Mouse (Mus musculus): ENCODE data around the gene Hgfac.

The Hgfac gene

DNA sequence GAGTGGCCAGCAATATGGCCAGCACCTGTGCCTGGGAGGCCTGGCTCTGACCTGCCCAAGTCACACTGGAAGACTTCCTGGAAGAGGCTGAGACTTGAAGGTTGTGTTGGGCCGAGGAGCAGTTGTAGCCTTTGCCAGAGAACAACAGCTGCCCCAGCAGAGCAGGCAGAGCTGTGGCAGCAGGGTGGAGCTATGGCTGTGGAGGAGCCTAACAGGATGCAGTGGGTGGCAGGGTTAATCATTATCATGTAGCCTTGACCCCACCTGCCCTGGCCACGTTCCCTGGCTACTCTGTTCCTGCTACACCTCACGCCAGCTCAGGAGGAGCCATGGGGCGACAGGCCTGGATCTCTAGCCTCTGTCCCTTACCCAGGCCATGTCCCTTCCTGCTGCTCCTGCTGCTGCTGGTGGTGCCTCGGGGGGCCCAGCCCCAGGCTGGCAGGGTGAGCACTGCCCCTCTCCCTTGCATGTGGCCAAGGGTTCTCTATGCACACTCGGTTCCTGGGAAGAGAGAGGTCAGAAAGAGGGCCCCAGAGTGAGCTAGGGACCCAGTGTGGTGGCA is at the start of gene Hgfac:
Gene Hgfac (plus strand): TSS at position 242 of the 562 bp plus-strand sequence.
- DNase-seq: peak; percentile 96

DNA sequence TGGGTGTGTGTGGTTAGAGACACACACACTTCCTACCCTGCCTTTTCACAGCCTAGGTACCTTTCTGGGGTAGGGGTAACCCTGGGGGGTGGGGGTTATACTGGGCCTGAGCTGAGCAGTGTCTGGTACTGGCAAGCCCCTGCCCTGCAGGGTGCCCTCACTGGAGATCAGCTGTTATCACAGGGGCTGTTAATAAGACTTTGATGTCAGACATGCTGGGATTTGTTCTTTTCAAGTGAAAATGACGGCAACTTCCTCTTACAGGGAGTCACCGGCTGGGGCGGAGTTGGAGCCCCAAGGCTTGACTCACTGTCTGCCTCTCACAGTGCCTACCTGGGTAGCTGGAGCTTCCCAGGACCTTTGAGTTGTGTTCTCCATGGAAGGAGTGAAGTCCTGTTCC is 42.6 kb upstream of the Hgfac start:
- DNase-seq: no peak

DNA sequence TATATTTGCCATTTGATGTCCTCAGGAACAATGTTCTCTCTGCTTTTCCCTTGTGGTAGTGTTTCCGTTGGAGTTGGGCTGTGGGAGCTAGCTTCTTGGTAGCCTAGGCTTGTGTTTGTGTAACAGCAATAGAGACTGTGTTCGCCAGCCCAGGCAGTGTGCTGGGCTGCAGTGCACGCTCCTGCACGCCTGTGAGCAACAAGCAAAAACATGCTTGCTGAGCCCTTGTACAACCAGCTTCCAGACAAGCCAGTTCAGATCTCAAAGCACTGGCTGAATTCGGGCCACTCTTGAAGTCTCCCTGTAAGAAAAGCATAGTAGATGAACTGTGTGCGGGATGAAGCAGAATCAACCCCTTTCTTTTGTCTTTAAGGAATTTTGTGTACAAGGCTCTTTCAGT is 42.0 kb upstream of the Hgfac start:
- DNase-seq: no peak

DNA sequence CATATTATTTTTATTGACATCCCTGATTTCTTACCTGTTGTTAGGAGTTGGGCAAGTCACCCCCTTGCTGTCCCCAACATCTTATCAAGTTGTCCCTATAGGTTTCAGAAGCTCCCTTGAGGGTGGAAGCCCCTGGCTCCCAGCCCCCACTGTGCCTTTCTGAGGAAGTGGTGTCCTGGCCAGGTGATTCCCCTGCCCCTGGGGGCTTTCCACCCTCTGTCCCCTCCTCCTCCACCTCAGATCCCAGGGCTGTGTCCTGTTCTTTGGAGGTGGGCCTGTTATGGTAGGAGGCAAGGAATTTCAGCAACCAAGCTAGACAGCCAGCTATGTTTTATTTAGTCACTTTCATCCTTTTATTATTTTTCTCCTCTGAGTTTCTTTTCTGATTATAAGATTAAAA is 41.0 kb upstream of the Hgfac start:
- DNase-seq: no peak

DNA sequence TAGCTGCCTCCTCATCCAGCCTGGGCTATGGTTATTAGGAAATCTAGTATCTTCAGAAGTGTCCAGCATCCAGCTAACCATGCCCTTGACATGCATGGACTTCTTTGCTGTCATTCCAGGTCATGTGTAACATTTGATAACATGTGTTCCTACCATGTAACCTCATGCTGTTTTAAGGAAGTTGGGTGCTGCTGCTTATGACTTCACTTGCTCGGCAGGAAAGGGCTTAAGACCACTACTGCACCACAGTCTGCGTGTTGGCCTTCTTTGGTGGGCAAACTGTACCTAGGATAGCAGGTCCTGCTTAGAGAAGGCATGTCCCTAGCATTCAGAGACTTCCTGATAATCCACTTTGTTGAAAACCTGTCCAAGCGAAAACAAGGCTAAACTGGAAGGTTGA is 40.2 kb upstream of the Hgfac start:
- no peak for DNase-seq

DNA sequence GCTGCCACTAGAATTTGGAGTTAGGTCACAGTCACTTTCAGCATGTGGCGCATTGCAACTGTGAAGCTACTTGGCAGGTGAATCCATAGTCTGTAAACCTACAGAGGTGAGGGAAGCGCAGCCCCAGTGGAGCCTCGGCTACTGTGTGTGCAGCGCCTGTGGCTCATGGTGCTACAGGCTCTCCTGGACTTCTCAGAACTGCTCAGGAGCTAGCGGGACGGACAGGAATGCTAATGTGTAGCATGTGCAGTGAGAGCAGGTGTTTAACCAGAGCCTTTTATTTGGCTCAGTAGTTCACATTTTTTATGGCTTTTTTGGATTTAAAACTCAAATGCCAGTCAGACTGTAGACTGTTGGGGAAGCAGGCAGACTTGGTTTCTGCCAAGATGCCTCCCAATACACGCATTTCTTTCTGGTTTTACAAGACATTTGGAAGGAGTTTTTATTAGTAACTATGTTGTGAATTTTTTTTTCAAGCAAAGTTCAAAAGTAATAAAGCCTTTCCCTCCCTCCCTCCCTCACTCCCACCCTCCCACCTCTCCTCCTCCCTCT is 37.6 kb upstream of the Hgfac start:
- no peak for DNase-seq

DNA sequence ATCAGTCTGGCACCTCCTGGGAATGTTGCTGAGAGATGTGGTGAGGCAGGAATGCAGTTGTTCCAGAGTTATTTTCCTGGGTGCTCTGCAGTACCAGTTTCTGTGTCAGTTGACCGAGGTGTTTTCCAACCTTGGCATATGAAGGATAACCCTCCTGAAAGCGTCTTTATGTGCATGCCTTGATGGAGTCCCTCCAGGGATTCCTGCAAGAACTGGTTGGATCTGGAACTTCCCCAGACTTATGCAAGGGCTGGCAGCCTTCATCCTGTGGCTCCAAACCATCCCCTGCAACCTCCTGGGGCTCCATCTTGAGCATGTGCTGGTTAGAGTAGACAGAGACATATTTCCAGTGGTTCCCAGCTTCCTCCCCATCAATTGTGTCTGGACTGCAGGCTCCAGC is 36.5 kb upstream of the Hgfac start:
- no peak for DNase-seq

DNA sequence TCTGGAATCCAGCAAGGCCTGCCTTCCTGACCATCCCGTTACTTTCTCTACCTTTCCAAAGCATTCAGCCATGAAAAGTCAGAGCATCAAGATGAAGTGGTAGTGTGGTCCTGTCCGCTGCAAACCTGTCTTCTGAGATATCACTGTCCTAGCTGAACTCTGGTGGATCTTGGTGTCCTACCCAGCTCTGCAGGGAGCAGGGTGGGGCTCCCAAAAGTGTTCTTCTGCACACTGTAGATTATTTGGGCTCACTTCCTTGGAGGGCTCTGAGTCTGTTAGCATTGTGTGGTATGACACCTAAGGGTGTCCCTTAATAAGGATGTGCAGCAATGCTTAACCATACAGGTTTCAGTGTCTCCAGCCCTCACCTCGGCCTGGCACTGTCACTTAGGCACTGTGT is 35.6 kb upstream of the Hgfac start:
- DNase-seq: no peak

DNA sequence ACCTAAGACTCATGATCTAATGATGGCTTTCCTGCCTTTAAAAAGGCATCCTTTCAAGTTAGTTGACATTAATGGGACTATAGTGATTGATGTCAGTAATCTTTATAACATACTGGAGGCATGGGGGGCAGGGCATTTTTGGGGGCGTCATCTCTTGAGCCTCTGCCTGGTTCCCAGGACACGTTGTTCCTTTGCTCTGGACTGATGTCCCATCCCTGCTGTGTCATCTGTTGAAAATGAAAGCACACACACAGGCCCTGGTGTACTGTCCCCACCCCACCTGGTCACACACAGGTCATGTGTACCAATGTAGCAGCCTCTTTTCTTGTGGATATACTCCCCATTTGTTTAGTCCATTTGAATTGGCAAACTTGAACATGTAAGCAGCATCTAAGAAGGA is 34.7 kb upstream of the Hgfac start:
- no peak for DNase-seq

DNA sequence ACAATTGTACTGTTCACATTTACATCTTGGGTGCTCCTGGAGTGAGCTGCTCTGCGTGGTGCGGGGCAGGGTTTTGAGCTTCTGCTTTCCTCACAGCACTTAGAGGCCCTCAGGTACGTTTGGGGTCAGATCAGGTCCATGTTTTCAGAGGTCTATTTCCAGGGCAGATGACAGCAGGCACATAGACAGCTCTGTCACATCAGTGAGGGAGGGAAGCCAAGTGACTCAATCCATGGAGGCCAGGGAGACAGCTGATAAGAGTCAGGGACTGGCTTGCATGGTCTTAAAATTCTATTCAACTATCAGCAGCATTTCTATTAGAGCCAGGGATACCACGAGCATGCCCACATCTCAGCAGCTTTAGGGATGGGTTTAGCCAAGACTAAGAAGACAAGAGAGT is 32.1 kb upstream of the Hgfac start:
- no peak for DNase-seq

DNA sequence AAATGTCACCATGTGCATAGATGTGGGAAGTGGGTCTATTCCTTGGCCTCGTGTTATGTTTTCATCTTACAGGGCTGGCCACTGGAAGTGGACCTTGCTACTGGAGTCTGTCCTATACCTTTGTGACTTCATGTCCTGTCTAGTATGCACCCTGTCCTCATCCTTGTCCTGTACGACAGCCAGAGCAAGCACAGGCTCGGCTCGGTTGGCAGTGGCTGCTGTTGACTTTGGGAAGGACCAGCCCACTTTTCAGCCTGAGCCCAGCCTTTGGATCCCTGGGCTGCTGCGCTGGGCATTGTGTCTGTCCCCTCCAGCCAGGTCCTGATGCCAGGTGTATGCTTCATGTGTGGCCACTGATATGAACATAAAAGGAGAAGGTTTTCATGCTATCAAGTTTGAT is 30.7 kb upstream of the Hgfac start:
- no peak for DNase-seq

DNA sequence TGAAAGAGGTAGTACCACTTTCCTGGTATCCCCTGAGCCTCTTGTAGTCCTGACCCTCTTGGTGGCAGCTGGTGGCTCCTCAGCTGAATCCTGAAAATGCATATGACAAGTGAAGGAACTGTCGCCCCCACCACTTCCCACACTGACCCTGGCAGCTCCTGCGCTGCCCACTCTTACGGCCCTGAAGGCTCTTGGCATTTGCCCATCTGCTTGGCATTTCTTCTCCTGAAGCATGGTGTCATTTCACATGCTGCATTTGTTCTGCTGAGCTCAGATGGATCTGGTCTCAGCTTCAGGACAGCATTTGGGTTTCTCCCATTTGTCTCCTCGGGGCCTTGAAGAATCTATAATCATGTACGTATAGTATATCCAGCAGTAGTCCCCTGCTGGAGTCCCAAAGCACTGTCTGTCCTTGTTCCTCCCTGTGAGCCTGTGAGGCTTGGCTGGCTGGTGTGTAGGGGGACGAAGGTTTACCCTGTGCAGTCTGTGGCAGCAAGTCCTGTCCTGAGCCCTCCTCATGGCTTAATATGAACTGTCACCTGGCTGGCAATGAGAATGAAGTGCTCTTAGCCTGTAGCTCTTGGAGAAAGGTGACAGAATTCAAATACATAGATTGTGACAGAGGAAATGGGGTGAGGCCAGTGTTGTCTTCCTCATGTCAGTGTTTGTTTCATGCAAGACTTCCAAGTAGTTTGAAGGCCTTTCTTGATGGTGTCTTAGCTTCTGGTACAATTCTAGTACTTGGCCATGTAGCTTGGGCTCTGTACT is 30.0 kb upstream of the Hgfac start:
- no peak for DNase-seq

DNA sequence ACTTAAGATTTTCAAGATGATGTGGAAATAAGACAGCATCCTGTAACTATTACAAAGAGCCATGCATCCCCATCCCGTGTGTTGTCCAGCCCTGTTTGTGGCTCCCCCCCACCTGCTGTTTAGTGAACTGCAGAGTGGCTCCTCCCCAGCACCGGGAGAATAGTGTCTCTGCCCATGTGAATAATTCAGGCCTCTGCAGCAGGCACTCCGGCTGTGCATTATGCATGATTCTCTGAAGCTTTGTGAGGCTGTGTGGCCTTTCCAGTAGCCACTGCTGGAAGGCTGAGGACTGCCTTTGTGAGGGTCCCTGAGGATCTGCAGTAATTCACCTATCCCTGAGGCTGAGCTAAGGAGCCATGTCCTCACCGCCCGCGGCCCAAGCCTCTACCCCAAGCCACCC is 27.3 kb upstream of the Hgfac start:
- no peak for DNase-seq

DNA sequence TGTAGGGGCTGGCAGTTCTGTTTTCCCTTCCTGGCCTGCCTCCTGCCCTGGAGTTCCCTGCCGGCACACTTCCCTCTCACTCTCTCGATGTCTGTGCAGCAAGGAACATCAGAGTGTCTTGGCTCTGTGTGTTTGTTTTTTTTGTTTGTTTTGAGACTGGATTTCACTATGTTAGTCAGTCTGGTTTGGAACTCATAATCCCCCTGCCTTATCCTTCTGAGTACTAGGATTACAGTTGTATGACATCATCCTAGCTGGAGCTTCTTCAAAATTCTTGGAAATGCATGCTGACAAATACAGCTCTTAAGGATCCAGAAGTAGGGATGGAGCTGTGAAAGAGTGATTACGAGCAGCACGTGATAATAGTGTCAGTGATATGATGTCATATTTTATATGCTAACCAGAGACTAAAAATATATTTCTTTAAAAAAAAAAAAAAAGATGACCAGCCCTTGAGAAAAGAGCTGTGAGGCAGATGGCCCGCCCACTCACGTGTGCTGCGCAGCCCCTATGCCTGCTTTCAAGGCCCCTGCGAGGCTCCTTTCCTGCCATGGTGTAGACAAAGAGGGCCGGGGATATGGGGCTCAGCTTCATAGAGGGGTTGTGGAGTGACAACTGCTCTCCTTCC is 21.5 kb upstream of the Hgfac start:
- no peak for DNase-seq

DNA sequence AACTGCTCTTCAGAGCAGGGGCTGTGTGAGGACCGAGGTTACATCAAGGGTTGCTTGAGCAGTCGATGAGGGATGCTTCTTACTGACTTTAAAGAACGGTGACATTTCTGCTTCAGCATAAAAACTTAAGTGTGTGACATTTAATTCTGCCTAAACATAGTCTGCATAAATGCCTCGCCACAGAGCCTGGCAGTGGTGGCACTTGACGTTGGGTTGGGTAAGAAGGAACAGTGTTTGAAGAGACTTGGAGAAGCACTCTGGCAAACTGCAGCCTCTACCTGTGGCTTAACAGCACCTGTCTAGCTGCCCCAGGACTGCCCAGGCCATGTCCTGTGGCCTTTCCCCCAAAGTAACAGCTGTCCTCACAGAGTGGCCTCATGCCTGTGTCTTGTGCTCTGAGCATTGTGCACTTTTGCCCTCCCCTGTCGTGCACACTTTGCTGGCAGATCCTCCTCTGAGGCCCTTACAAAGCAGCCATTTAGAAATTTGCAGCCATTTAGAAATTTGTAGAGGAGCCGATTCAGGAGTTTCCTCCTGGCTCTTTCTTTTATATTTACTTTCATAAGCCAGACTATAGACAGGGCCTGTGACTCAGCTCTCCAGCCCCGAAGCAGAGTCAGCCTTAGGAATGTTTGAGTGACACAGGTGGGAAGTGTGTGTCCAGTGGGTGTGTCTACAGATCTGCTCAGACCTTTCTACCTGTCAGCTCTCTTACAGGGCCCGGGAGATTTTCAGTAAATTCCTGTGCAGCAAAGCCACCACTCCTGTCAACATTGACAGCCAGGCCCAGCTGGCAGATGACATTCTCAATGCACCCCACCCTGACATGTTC is 20.7 kb upstream of the Hgfac start:
- DNase-seq: no peak

DNA sequence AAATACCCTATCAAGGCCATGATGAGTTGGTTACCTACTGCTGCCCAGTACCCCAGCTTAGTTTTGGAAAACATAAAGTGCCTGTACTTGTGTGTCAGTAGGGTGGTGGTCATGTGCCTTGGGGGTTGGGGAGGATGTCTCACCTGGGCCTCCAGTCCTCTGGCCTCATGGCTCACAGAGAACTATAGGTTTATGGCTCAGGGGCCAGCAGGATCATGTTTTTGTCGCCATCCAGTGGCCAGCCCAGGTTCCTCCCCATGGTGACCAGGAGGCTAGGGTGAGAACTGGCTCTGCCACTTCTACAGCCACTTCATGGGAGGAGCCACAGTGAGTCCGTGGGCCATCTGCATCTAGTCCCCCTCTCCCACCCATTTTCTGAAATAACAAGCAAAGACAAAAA is 16.3 kb upstream of the Hgfac start:
- DNase-seq: peak; percentile 53

DNA sequence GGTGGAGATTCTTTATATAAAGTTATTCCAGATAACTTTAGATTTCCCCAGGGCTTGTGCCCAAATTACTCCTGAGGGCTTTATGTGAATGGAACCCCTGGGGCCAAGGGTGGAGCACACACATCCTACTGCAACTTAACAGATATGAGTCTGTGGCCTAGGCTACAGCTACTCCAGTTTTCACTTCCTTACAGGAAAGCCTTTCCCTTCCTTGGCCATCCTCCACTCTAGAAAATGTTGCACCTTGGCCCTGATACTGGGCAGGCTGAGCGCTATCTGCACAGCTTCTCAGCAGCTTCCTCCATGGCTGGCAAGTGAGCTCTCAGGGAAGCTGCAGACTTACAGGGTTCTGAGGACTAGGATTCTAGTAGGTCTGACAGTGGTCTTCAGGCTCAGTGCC is 12.0 kb upstream of the Hgfac start:
- DNase-seq: no peak

DNA sequence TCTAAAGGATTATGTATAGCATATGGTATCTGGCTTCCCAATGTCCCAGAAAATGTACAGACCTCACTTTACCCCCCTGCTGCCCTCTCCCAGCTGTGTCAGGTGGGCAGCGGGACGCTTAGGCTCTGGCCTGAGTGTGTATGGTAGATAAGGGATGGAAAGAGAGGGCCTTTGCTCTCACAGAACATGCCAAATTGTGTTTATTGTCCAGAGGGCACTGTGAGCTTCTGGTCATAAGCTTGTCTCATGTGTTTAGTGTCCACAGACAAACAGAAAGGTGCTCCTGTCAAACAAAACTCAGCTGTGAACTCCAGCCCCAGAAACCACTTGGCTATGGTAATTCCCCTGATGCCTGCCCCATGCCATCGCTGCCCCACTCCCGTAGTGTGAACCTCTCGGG is 11.6 kb upstream of the Hgfac start:
- no peak for DNase-seq

DNA sequence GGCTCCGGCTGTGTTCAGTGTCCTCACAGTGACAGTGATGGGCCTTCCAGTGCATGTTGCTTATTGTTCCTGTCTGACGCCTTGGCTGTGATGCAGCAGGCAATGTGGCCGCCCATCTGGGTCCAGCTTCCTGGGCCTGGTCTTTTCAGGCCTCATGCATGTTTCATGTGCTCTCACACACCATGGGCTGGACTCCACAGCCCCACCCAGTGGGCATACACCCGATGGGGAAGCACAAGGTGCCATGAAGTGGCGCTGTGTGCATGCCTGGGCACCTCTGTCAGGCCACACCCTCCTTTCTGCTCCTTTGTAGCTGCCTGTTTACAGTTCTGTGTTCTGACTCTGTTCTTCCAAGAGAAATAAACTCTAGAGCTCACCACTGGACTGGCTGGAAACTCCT is 8.2 kb upstream of the Hgfac start:
- DNase-seq: peak; percentile 25

DNA sequence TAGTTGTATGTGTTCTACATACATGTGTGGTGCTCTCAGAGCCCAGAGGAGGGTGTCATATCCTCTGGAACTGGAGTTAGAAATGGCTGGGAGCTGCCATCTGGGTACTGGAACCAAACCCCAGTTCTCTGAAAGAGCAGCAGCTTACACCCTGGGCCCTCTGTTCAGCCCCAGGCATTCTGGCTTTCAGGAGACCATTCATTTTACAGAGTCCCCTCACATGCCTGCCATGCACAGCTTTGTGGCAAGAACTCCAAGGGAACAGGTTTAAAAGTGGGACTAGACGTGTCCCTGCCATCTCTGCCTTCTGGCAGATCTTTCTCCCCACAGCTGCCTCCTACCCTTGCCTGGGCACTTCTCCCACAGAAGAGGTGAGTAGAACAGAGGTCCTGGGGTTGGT is 7.7 kb upstream of the Hgfac start:
- DNase-seq: no peak

DNA sequence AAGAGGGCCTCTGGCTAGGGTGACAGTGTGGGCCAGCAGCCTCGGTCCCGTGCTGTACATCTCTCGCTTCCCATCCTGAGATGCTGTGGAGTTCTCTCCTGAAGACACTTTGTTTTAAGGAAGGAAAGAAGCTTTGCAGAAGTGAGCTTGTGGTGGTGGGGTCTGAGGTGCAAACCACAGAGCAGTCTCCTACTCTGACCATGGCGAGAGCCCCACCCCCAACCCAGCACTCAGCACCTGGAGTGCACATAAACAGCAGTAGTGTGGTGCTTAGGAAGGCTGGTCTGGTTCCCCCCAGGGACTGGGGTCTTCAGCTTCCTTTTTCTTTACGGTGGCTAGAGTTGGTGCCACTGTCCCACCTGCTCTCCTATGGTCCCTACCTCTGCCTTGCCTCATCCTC is 6.2 kb upstream of the Hgfac start:
- DNase-seq: no peak

DNA sequence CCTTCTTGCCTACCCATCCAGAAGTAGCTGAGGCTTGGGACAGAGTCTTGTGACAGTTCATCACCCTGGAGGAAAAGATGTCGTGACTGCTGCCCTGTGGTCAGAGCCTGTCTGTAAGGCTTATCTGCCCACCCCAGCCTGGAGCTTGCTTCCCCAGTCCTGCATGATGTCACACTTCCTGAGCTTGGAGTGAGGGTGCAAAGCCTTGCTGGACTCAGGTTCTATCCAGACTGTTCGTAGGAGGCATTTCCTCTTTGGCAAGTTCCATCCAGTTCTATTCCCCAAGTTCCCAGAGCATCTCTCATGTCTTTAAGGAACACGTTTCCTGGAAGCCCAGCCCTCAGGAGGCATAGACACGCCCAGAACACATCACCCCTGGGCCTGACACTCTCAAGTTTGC is 5.5 kb upstream of the Hgfac start:
- DNase-seq: peak; percentile 20

DNA sequence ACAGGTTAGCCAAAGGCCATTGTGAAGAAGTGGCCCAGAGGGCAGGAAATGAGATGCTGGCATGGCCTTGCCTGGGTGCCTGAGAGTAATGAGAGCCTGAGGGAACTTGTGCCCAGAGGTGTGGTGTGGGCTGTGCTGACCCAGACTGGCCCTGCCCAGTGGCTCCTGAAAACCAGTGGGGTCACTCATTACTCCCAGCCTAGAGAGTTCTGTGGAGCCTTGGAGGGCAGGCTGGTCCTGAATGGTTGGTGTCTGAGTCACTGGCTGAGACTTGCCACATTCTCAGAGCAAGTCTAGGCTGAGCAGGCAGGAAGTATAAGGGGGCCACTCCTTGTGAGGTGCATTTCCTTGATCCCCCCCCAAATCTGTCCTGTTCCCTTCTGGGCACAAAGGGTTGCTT is 3.9 kb upstream of the Hgfac start:
- no peak for DNase-seq

All from kidney, adult 11 months (tissue).